Mouse (Mus musculus) heart, postnatal 0 days (tissue): Measurements from ENCODE around the gene Tax1bp1.

Experiments
- CTCF ChIP-seq: IDR thresholded peaks from 2 replicates; pipeline ENCODE4 v1.5.1; 2016; ENCODE audit warnings: antibody characterized with exemption, control low read depth, low read depth
- EP300 ChIP-seq: IDR thresholded peaks from 2 replicates; pipeline ENCODE4 v1.6.1; 2016; ENCODE audit warnings: antibody characterized with exemption, low read depth

- TF ChIP-seq CTCF, result no peak
- no peak for TF ChIP-seq EP300
These were observed 33.0 kb upstream of the Tax1bp1 start for GRCm38 (mm10) chr6:52680458-52681032.
